Comparison of ENCODE assay signal across 8 mouse cellular contexts in the genomic region with DNA sequence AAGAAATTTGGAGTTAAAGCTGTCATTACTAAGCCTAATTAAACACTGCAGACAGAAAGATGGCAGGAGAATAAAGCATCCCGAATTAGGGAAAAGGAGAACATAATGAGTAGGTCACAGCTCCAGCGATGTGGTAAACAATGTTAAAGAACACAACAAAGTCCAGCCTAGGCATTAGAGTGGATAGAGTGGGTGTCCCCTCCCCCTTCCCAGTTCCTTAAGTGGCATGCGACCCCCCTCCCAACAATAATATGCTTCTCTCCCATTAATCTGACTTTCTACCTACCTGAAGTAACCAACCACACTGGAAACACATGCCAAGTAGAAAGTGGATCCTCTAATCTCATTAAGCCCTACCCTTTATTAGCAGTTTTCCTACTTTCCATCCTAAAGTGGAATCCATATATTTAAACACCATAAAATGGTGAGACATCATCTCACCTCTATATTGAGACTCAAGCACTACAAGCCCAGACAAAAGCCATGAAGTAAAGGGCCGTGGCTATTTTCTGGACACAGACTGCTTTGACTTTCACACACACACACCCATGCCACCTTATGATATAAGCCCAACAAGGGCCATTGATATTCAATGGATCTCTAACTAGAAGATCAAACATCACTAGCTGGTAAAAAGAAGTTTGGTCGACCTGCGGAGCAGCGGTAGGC. TPM values are rescaled to one million over a fixed set of nuclear protein-coding genes. Genes with fewer than 3 reads are reported as not detected.
DNase-seq lines count a peak whose midpoint lies in the region; ATAC-seq and TF ChIP-seq lines count a peak whose summit lies in the region.

No protein-coding gene starts in this region.

- peak overlapping the region; percentile 95 for H3K9ac ChIP-seq in kidney, postnatal 0 days (ENCODE audit: low read depth, low read length)
- H3K9ac ChIP-seq in hindbrain, embryonic 15.5 days, result peak overlapping the region; percentile 100
- H3K9ac ChIP-seq in midbrain, postnatal 0 days (replicated peaks; ENCODE audit: low read length, poor library complexity, severe bottlenecking), result peak overlapping the region; percentile 94

- WGBS in kidney, postnatal 0 days, result 5% methylated on average over 7 of the region's 7 CpGs
- 1% methylated on average over 7 of the region's 7 CpGs for WGBS in hindbrain, embryonic 15.5 days
- 2% methylated on average over 7 of the region's 7 CpGs for WGBS in midbrain, postnatal 0 days

- no peak for TF ChIP-seq CTCF in kidney, postnatal 0 days (IDR thresholded peaks at IDR 0.05; ENCODE audit: low read depth)
- TF ChIP-seq CTCF in cortical plate, adult 2 months (IDR thresholded peaks at IDR 0.05; ENCODE audit: extremely low read depth, insufficient read depth, low read length), result no peak
- no peak for TF ChIP-seq CTCF in midbrain, postnatal 0 days (IDR thresholded peaks at IDR 0.05)

- peak overlapping the region; percentile 90 for H3K4me3 ChIP-seq in kidney, postnatal 0 days (replicated peaks; ENCODE audit: low read depth, low read length)
- peak overlapping the region; percentile 65 for H3K4me3 ChIP-seq in cortical plate, adult 2 months (ENCODE audit: insufficient read depth, low read length)
- H3K4me3 ChIP-seq in hindbrain, embryonic 15.5 days, result peak overlapping the region; percentile 95
- H3K4me3 ChIP-seq in midbrain, postnatal 0 days (ENCODE audit: low read depth, low read length), result peak overlapping the region; percentile 89

- peaks cover 7% of the 10 kb centered on the region; the same call in 1 of the 2 replicates for H3K4me1 ChIP-seq in kidney, postnatal 0 days (replicated peaks; ENCODE audit: insufficient read depth, low read length)
- no peaks in the 10 kb centered on the region; the same call in 1 of the 2 replicates for H3K4me1 ChIP-seq in cortical plate, adult 2 months (ENCODE audit: control insufficient read depth, insufficient read depth, low read length)
- peaks cover 23% of the 10 kb centered on the region for H3K4me1 ChIP-seq in hindbrain, embryonic 15.5 days (replicated peaks)
- peaks cover 5% of the 10 kb centered on the region; the same call in 1 of the 2 replicates for H3K4me1 ChIP-seq in midbrain, postnatal 0 days (ENCODE audit: insufficient read depth, low read length)

- no peaks in the 10 kb centered on the region for H3K36me3 ChIP-seq in kidney, postnatal 0 days (ENCODE audit: insufficient read depth, low read length)
- H3K36me3 ChIP-seq in hindbrain, embryonic 15.5 days, result no peaks in the 10 kb centered on the region
- no peaks in the 10 kb centered on the region for H3K36me3 ChIP-seq in midbrain, postnatal 0 days (ENCODE audit: insufficient read depth, low read length)

- no peak for ATAC-seq in kidney, postnatal 0 days (replicated peaks; ENCODE audit: low FRiP score, low read depth)
- ATAC-seq in hindbrain, embryonic 15.5 days (ENCODE audit: low FRiP score, low read depth), result no peak
- ATAC-seq in midbrain, postnatal 0 days (ENCODE audit: low FRiP score), result no peak
- no peak for ATAC-seq in inflammation-experienced regulatory T-cells, adult 6 months

- DNase-seq in kidney, postnatal 0 days (ENCODE audit: low spot score), result no peak
- no peak for DNase-seq in kidney, postnatal 4 days
- DNase-seq in midbrain, postnatal 0 days (ENCODE audit: low spot score), result no peak
- DNase-seq in frontal cortex, postnatal 36 days (ENCODE audit: low spot score in 2 of 2), result no peak
- DNase-seq in layer of hippocampus, postnatal 36 days, result no peak

- H3K27ac ChIP-seq in kidney, postnatal 0 days, result peak overlapping the region; percentile 100
- 0 out of 2 replicates have a peak overlapping the region, but pooled peaks have one; percentile 4 for H3K27ac ChIP-seq in cortical plate, adult 2 months (ENCODE audit: insufficient read depth, low read length)
- H3K27ac ChIP-seq in hindbrain, embryonic 15.5 days (replicated peaks), result peak overlapping the region; percentile 100
- H3K27ac ChIP-seq in midbrain, postnatal 0 days (ENCODE audit: low read depth, low read length), result 0 out of 2 replicates have a peak overlapping the region, but pooled peaks have one; percentile 99

- no peak for TF ChIP-seq POLR2A in cortical plate, adult 2 months (IDR thresholded peaks at IDR 0.05; ENCODE audit: extremely low read depth, insufficient read depth, low read length)

- H3K9me3 ChIP-seq in kidney, postnatal 0 days (replicated peaks; ENCODE audit: low read length), result no peaks in the 10 kb centered on the region
- no peaks in the 10 kb centered on the region for H3K9me3 ChIP-seq in hindbrain, embryonic 15.5 days
- no peaks in the 10 kb centered on the region for H3K9me3 ChIP-seq in midbrain, postnatal 0 days (ENCODE audit: low read length)

- H3K4me2 ChIP-seq in kidney, postnatal 0 days (ENCODE audit: low read length), result peak overlapping the region; percentile 78
- H3K4me2 ChIP-seq in hindbrain, embryonic 15.5 days, result peak overlapping the region; percentile 79
- peak overlapping the region; percentile 73 for H3K4me2 ChIP-seq in midbrain, postnatal 0 days (ENCODE audit: low read depth, low read length, poor library complexity, severe bottlenecking)

- no peaks in the 10 kb centered on the region for H3K27me3 ChIP-seq in kidney, postnatal 0 days (ENCODE audit: insufficient read depth, low read length)
- no peaks in the 10 kb centered on the region for H3K27me3 ChIP-seq in hindbrain, embryonic 15.5 days
- H3K27me3 ChIP-seq in midbrain, postnatal 0 days (ENCODE audit: insufficient read depth, low read length), result no peaks in the 10 kb centered on the region

RNA-seq across cellular contexts. Expression of gene Lnpep, which starts 1.5 kb away (rescaled TPM):
- 6.3 and 7.1 TPM in 2 replicates for polyA plus RNA-seq in kidney, postnatal 0 days (2015; fragmentation: Nextera tagmentation; extraction: Ambion mirVana)
- polyA plus RNA-seq in cortical plate, adult 2 months (2012; rRNA removed), result 21.1 and 21.2 TPM in 2 replicates
- polyA plus RNA-seq in hindbrain, embryonic 15.5 days (2015; fragmentation: Nextera tagmentation; extraction: Ambion mirVana), result 7.4 and 8.0 TPM in 2 replicates
- 24.5 and 31.2 TPM in 2 replicates for total RNA-seq in midbrain, postnatal 0 days (2014; rRNA removed)
- polyA plus RNA-seq in midbrain, postnatal 0 days (2015; fragmentation: Nextera tagmentation; extraction: Ambion mirVana), result 4.5 and 6.2 TPM in 2 replicates
- polyA plus RNA-seq in inflammation-experienced regulatory T-cells, adult 6 months (2017; shearing (Covaris generic)), result 10 to 100 TPM; 33.9 to 38.6 (median 36.0) TPM
- total RNA-seq in layer of hippocampus, postnatal 36 days (2021), result 100 to 1,000 TPM; 106 TPM

Comparison
In these comparisons a context has a peak if more than half of its experiments do, and no peak if none do; other contexts are left out.
1. H3K27ac ChIP-seq: peak in every context shown above with its lines; median percentile 100 in kidney, postnatal 0 days; 100 in hindbrain, embryonic 15.5 days; 99 in midbrain, postnatal 0 days; 4 in cortical plate, adult 2 months.